Mouse (Mus musculus) right cerebral cortex, postnatal 10 days (tissue): Measurements from ENCODE around the gene Pard6b.
"Not testable (repeated sequence)": the region's sequence is repeated elsewhere in the genome, so short reads cannot be mapped to it uniquely, and the experiment has no call there.

Experiments used
- DNase-seq, 2 experiments: peaks; one replicate each; pipeline ENCODE4 v3.0.0; 2021; ENCODE audit warnings: low spot score in 2 of 2

Pard6b gene

GRCm38 (mm10) chr2:168098040-168098439 is 17.2 kb downstream of the Pard6b start:
- peak; percentile 60 to 73 for DNase-seq

- DNase-seq: no peak
These were observed 19.2 kb downstream of the Pard6b start for GRCm38 (mm10) chr2:168100008-168100407.

- DNase-seq: no peak
These were observed 21.0 kb downstream of the Pard6b start for GRCm38 (mm10) chr2:168101805-168102204.

GRCm38 (mm10) chr2:168103341-168103740 is 22.5 kb downstream of the Pard6b start:
- DNase-seq: no peak

- peak in 1 of 2 experiments; percentile 55 for DNase-seq
These were observed 23.8 kb downstream of the Pard6b start for GRCm38 (mm10) chr2:168104375-168105144.

GRCm38 (mm10) chr2:168105271-168105670 is 24.5 kb downstream of the Pard6b start:
- DNase-seq: no peak

- peak; percentile 94 for DNase-seq
These were observed 25.9 kb downstream of the Pard6b start for GRCm38 (mm10) chr2:168106701-168107178.

GRCm38 (mm10) chr2:168107356-168107755 is 26.6 kb downstream of the Pard6b start:
- no peak for DNase-seq

GRCm38 (mm10) chr2:168107901-168108300 is 27.1 kb downstream of the Pard6b start:
- DNase-seq: not testable (repeated sequence)

GRCm38 (mm10) chr2:168111902-168112301 is 31.1 kb downstream of the Pard6b start:
- DNase-seq: peak; percentile 72 to 80

GRCm38 (mm10) chr2:168113263-168113662 is 32.5 kb downstream of the Pard6b start:
- no peak for DNase-seq

GRCm38 (mm10) chr2:168113692-168114091 is 32.9 kb downstream of the Pard6b start:
- peak in 1 of 2 experiments; percentile 54 for DNase-seq

- peak; percentile 83 to 84 for DNase-seq
These were observed 34.0 kb downstream of the Pard6b start for GRCm38 (mm10) chr2:168114699-168115350.

- no peak for DNase-seq
These were observed 35.0 kb downstream of the Pard6b start for GRCm38 (mm10) chr2:168115826-168116225.

GRCm38 (mm10) chr2:168117147-168117546 is 36.3 kb downstream of the Pard6b start:
- peak; percentile 67 to 68 for DNase-seq

GRCm38 (mm10) chr2:168117553-168117952 is 36.7 kb downstream of the Pard6b start:
- no peak for DNase-seq

- DNase-seq: peak in 1 of 2 experiments; percentile 54
These were observed 37.2 kb downstream of the Pard6b start for GRCm38 (mm10) chr2:168117967-168118366.

GRCm38 (mm10) chr2:168118456-168118855 is 37.7 kb downstream of the Pard6b start:
- no peak for DNase-seq

- no peak for DNase-seq
These were observed 38.3 kb downstream of the Pard6b start for GRCm38 (mm10) chr2:168119123-168119522.

GRCm38 (mm10) chr2:168120906-168121305 is 40.1 kb downstream of the Pard6b start:
- DNase-seq: no peak

- DNase-seq: no peak
These were observed 42.8 kb downstream of the Pard6b start for GRCm38 (mm10) chr2:168123652-168124051.

- DNase-seq: no peak
These were observed 44.7 kb downstream of the Pard6b start for GRCm38 (mm10) chr2:168125288-168126089.
